27 mouse cellular contexts compared by ENCODE assay signal in the genomic region with DNA sequence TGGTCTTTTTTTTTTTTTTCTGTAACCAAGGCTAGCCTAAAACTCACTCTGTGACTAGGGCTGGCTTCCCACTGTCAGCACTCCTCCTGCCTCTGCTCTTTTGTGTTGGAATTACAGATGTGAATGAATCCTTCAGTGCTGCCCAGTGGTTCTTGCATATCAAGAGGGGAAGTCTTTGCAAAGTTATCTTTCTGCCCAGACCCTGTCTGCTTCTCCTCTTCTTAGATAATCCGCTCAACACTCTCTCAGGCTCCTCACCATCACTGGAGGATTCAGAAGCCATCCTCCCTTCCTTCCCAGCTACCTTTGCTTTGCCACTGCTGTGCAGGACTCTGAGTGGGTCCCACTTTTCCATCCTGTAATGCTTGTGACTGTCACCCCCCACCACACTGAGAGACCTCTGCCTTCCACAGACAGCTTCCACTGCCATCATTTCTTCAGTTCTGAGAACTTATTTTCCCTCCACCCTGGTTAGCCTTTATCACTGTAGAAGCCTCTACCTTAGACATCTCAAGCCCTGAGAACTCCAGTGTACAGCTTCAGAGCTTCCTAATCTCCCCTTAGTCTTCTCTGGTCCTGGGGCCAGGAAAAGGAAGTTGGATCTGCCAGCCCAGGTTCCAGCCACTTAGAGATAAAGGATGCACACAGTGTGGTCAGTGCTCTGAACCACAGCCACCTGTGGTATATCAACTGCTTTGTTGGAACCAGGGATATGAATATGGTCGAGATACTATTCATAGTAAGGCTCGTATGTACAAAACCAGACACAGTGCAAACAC.
DNase-seq lines count a peak whose midpoint lies in the region; ATAC-seq and TF ChIP-seq lines count a peak whose summit lies in the region.
"Had no signal": no experiment of that assay in that cellular context is flagged by ENCODE, and none has a peak within 500 bp of the region (broad histone marks: within the 10 kb centered on the region; RNA-seq: fewer than 3 reads in every experiment).

No protein-coding gene starts in this region.

- no peak overlapping the region for H3K4me3 ChIP-seq in liver, embryonic 12.5 days
- no peak overlapping the region for H3K4me3 ChIP-seq in liver, postnatal 0 days (ENCODE audit: low read depth, low read length)
- no peak overlapping the region for H3K4me3 ChIP-seq in liver, embryonic 13.5 days (replicated peaks)
- H3K4me3 ChIP-seq: embryonic facial prominence, embryonic 10.5 days; embryonic facial prominence, embryonic 13.5 days; erythroblast, embryonic 14.5 days; forebrain, embryonic 12.5 days; forebrain, embryonic 15.5 days; heart, adult 2 months; heart, embryonic 10.5 days; heart, embryonic 13.5 days; hindbrain, embryonic 12.5 days; intestine, embryonic 15.5 days had no signal

- no peak for DNase-seq in liver, postnatal 0 days
- peak; percentile 28 for DNase-seq in c-Kit-positive CD71-positive TER-119-negative erythroid progenitor cells, embryonic 14.5 days (ENCODE audit: low read depth)
- DNase-seq in liver, embryonic 13.5 days: peak; percentile 76
- DNase-seq in natural killer cell, adult 2 months (ENCODE audit: low spot score in 2 of 2): no peak
- no peak for DNase-seq in cerebellum, adult 11 months
- DNase-seq: adrenal gland, adult 8-10 months; adrenal gland, postnatal 25 days; cerebellum, adult 2 months; cerebellum, adult 9-11 months; cerebellum, postnatal 25 days; embryo, embryonic 11 days; gastrocnemius, postnatal 25 days; heart, adult 2 months; heart, postnatal 14 days had no signal

- no peaks in the 10 kb centered on the region for H3K9me3 ChIP-seq in liver, embryonic 12.5 days (replicated peaks)
- H3K9me3 ChIP-seq in liver, postnatal 0 days (ENCODE audit: low read length): no peaks in the 10 kb centered on the region
- no peaks in the 10 kb centered on the region for H3K9me3 ChIP-seq in liver, embryonic 13.5 days (replicated peaks)
- H3K9me3 ChIP-seq: embryonic facial prominence, embryonic 10.5 days; embryonic facial prominence, embryonic 13.5 days; forebrain, embryonic 12.5 days; forebrain, embryonic 15.5 days; heart, embryonic 10.5 days; heart, embryonic 13.5 days; hindbrain, embryonic 12.5 days; intestine, embryonic 15.5 days had no signal

- H3K4me1 ChIP-seq in liver, embryonic 12.5 days: peaks cover 10% of the 10 kb centered on the region
- no peaks in the 10 kb centered on the region for H3K4me1 ChIP-seq in liver, postnatal 0 days (ENCODE audit: insufficient read depth)
- H3K4me1 ChIP-seq in liver, embryonic 13.5 days (replicated peaks): 0 out of 2 replicates have a peak, but pooled peaks cover 4% of the 10 kb centered on the region
- H3K4me1 ChIP-seq: embryonic facial prominence, embryonic 10.5 days; embryonic facial prominence, embryonic 13.5 days; forebrain, embryonic 12.5 days; forebrain, embryonic 15.5 days; hindbrain, embryonic 12.5 days; intestine, embryonic 15.5 days had no signal

- no peaks in the 10 kb centered on the region for H3K27me3 ChIP-seq in liver, embryonic 12.5 days (replicated peaks)
- H3K27me3 ChIP-seq in liver, postnatal 0 days (ENCODE audit: insufficient read depth, low read length): no peaks in the 10 kb centered on the region
- no peaks in the 10 kb centered on the region for H3K27me3 ChIP-seq in liver, embryonic 13.5 days
- H3K27me3 ChIP-seq: embryonic facial prominence, embryonic 13.5 days; forebrain, embryonic 12.5 days; forebrain, embryonic 15.5 days; hindbrain, embryonic 12.5 days; intestine, embryonic 15.5 days had no signal

- no peak overlapping the region for H3K27ac ChIP-seq in liver, embryonic 12.5 days
- H3K27ac ChIP-seq in liver, postnatal 0 days (ENCODE audit: low read depth): no peak overlapping the region
- no peak overlapping the region for H3K27ac ChIP-seq in liver, embryonic 13.5 days
- H3K27ac ChIP-seq: embryonic facial prominence, embryonic 10.5 days; embryonic facial prominence, embryonic 13.5 days; forebrain, embryonic 12.5 days; forebrain, embryonic 15.5 days; heart, adult 2 months; heart, embryonic 10.5 days; heart, embryonic 13.5 days; hindbrain, embryonic 12.5 days; intestine, embryonic 15.5 days had no signal

- WGBS in liver, embryonic 12.5 days (ENCODE audit: insufficient replicate concordance): 27% methylated on average over 3 of the region's 3 CpGs
- 50% methylated on average over 3 of the region's 3 CpGs for WGBS in liver, postnatal 0 days (ENCODE audit: insufficient replicate concordance)
- 18% methylated on average over 3 of the region's 3 CpGs for whole genome bisulfite sequencing in liver, embryonic 13.5 days (ENCODE audit: insufficient replicate concordance)

- no peak overlapping the region for H3K4me2 ChIP-seq in liver, embryonic 12.5 days
- H3K4me2 ChIP-seq in liver, postnatal 0 days (ENCODE audit: low read depth, low read length): no peak overlapping the region
- no peak overlapping the region for H3K4me2 ChIP-seq in liver, embryonic 13.5 days
- H3K4me2 ChIP-seq: embryonic facial prominence, embryonic 13.5 days; forebrain, embryonic 12.5 days; forebrain, embryonic 15.5 days; heart, embryonic 13.5 days; hindbrain, embryonic 12.5 days; intestine, embryonic 15.5 days had no signal

- ATAC-seq in liver, embryonic 12.5 days: peak; percentile 72
- no peak for ATAC-seq in liver, postnatal 0 days
- no peak for ATAC-seq in liver, embryonic 13.5 days (ENCODE audit: low read depth)
- ATAC-seq: activated CD4-positive, CD25-positive, alpha-beta regulatory T cell, adult 4 months; CD4-positive, CD25-positive, alpha-beta regulatory T cell, adult 4 months; forebrain, embryonic 15.5 days; hindbrain, embryonic 16.5 days; intestine, embryonic 15.5 days had no signal

- TF ChIP-seq CTCF in liver, postnatal 0 days (IDR thresholded peaks at IDR 0.05; ENCODE audit: low read depth): no peak

- H3K9ac ChIP-seq in liver, embryonic 12.5 days: no peak overlapping the region
- no peak overlapping the region for H3K9ac ChIP-seq in liver, postnatal 0 days (replicated peaks)
- H3K9ac ChIP-seq in liver, embryonic 13.5 days: no peak overlapping the region
- H3K9ac ChIP-seq: embryonic facial prominence, embryonic 13.5 days; forebrain, embryonic 12.5 days; forebrain, embryonic 15.5 days; heart, embryonic 13.5 days; hindbrain, embryonic 12.5 days; intestine, embryonic 15.5 days had no signal

- H3K36me3 ChIP-seq in liver, embryonic 12.5 days: no peaks in the 10 kb centered on the region
- no peaks in the 10 kb centered on the region for H3K36me3 ChIP-seq in liver, postnatal 0 days (replicated peaks; ENCODE audit: insufficient read depth, low read length)
- no peaks in the 10 kb centered on the region for H3K36me3 ChIP-seq in liver, embryonic 13.5 days
- H3K36me3 ChIP-seq: embryonic facial prominence, embryonic 10.5 days; embryonic facial prominence, embryonic 13.5 days; forebrain, embryonic 12.5 days; forebrain, embryonic 15.5 days; heart, embryonic 10.5 days; heart, embryonic 13.5 days; hindbrain, embryonic 12.5 days; intestine, embryonic 15.5 days had no signal

- no peak for TF ChIP-seq EP300 in liver, postnatal 0 days (IDR thresholded peaks at IDR 0.05; ENCODE audit: low read depth)

Comparison
In these comparisons a context has a peak if more than half of its experiments do, and no peak if none do; other contexts are left out.
1. DNase-seq: peak in c-Kit-positive CD71-positive TER-119-negative erythroid progenitor cells, embryonic 14.5 days (single experiment) and liver, embryonic 13.5 days (single experiment); none in liver, postnatal 0 days (single experiment), natural killer cell, adult 2 months (0 of 2) and cerebellum, adult 11 months (single experiment).